Mouse (Mus musculus): ENCODE results near the gene Nme3.
A peak's percentile ranks its signal among the peaks of the same experiment; 100 is the strongest.

Nme3 gene

GRCm38 (mm10) chr17:24856589-24856988 is 39.7 kb upstream of the Nme3 start:
- Histone ChIP-seq H3K27me3 (ENCODE audit: insufficient read depth, low read length) (peaks cover 2% of the 10 kb centered on the region), H3K4me3 (replicated peaks; ENCODE audit: low read length) (no peak overlapping the region), H3K9me3 (ENCODE audit: low read length) (no peaks in the 10 kb centered on the region), H3K4me1 (replicated peaks; ENCODE audit: low read depth, low read length) (peaks cover 26% of the 10 kb centered on the region), H3K36me3 (ENCODE audit: insufficient read depth, low read length) (peaks cover 67% of the 10 kb centered on the region)
- TF ChIP-seq CTCF (conservative IDR thresholded peaks at IDR 0.05; ENCODE audit: low read length), result no peak
- TF ChIP-seq NANOG (IDR thresholded peaks at IDR 0.05; ENCODE audit: borderline replicate concordance, low read length), result no peak
- no peak for TF ChIP-seq POU5F1 (IDR thresholded peaks at IDR 0.05; ENCODE audit: borderline replicate concordance, low read length)

- no peak overlapping the region for H3K4me3 ChIP-seq (replicated peaks; ENCODE audit: low read length)
- no peak for TF ChIP-seq POU5F1 (IDR thresholded peaks at IDR 0.05; ENCODE audit: borderline replicate concordance, low read length)
- no peak for TF ChIP-seq NANOG (IDR thresholded peaks at IDR 0.05; ENCODE audit: borderline replicate concordance, low read length)
- TF ChIP-seq CTCF (conservative IDR thresholded peaks at IDR 0.05; ENCODE audit: low read length), result no peak
- H3K36me3 ChIP-seq (ENCODE audit: insufficient read depth, low read length), result peaks cover 76% of the 10 kb centered on the region
- H3K27me3 ChIP-seq (ENCODE audit: insufficient read depth, low read length), result no peaks in the 10 kb centered on the region
- peaks cover 23% of the 10 kb centered on the region for H3K4me1 ChIP-seq (replicated peaks; ENCODE audit: low read depth, low read length)
- no peaks in the 10 kb centered on the region for H3K9me3 ChIP-seq (ENCODE audit: low read length)
Measured at GRCm38 (mm10) chr17:24857831-24858470, 38.3 kb upstream of the Nme3 start.

GRCm38 (mm10) chr17:24858967-24859366 is 37.3 kb upstream of the Nme3 start:
- Histone ChIP-seq H3K4me3 (replicated peaks; ENCODE audit: low read length) (no peak overlapping the region), H3K27me3 (ENCODE audit: insufficient read depth, low read length) (no peaks in the 10 kb centered on the region), H3K4me1 (replicated peaks; ENCODE audit: low read depth, low read length) (peaks cover 26% of the 10 kb centered on the region), H3K9me3 (ENCODE audit: low read length) (no peaks in the 10 kb centered on the region), H3K36me3 (ENCODE audit: insufficient read depth, low read length) (peaks cover 77% of the 10 kb centered on the region)
- TF ChIP-seq POU5F1 (IDR thresholded peaks at IDR 0.05; ENCODE audit: borderline replicate concordance, low read length) (no peak), CTCF (conservative IDR thresholded peaks at IDR 0.05; ENCODE audit: low read length) (no peak), NANOG (IDR thresholded peaks at IDR 0.05; ENCODE audit: borderline replicate concordance, low read length) (no peak)

- no peak for TF ChIP-seq CTCF (conservative IDR thresholded peaks at IDR 0.05; ENCODE audit: low read length)
- TF ChIP-seq POU5F1 (IDR thresholded peaks at IDR 0.05; ENCODE audit: borderline replicate concordance, low read length), result no peak
- no peak for TF ChIP-seq NANOG (IDR thresholded peaks at IDR 0.05; ENCODE audit: borderline replicate concordance, low read length)
- no peak overlapping the region for H3K4me3 ChIP-seq (replicated peaks; ENCODE audit: low read length)
- peaks cover 32% of the 10 kb centered on the region for H3K4me1 ChIP-seq (replicated peaks; ENCODE audit: low read depth, low read length)
- peaks cover 85% of the 10 kb centered on the region for H3K36me3 ChIP-seq (ENCODE audit: insufficient read depth, low read length)
- no peaks in the 10 kb centered on the region for H3K9me3 ChIP-seq (ENCODE audit: low read length)
- H3K27me3 ChIP-seq (ENCODE audit: insufficient read depth, low read length), result no peaks in the 10 kb centered on the region
Measured at GRCm38 (mm10) chr17:24860076-24860475, 36.2 kb upstream of the Nme3 start.

- peaks cover 26% of the 10 kb centered on the region for H3K4me1 ChIP-seq (replicated peaks; ENCODE audit: low read depth, low read length)
- TF ChIP-seq POU5F1 (IDR thresholded peaks at IDR 0.05; ENCODE audit: borderline replicate concordance, low read length), result no peak
- no peak for TF ChIP-seq NANOG (IDR thresholded peaks at IDR 0.05; ENCODE audit: borderline replicate concordance, low read length)
- no peak for TF ChIP-seq CTCF (conservative IDR thresholded peaks at IDR 0.05; ENCODE audit: low read length)
- H3K9me3 ChIP-seq (ENCODE audit: low read length), result no peaks in the 10 kb centered on the region
- no peak overlapping the region for H3K4me3 ChIP-seq (replicated peaks; ENCODE audit: low read length)
- H3K36me3 ChIP-seq (ENCODE audit: insufficient read depth, low read length), result peaks cover 85% of the 10 kb centered on the region
- H3K27me3 ChIP-seq (ENCODE audit: insufficient read depth, low read length), result no peaks in the 10 kb centered on the region
Measured at GRCm38 (mm10) chr17:24861785-24862184, 34.5 kb upstream of the Nme3 start.

GRCm38 (mm10) chr17:24865776-24866175 is 30.5 kb upstream of the Nme3 start, which contains the start of gene Igfals:
Gene Igfals, plus strand, starts transcription at chr17:24865997.
- TF ChIP-seq POU5F1 (IDR thresholded peaks at IDR 0.05; ENCODE audit: borderline replicate concordance, low read length), result no peak
- no peak for TF ChIP-seq NANOG (IDR thresholded peaks at IDR 0.05; ENCODE audit: borderline replicate concordance, low read length)
- no peak for TF ChIP-seq CTCF (conservative IDR thresholded peaks at IDR 0.05; ENCODE audit: low read length)
- H3K4me1 ChIP-seq (replicated peaks; ENCODE audit: low read depth, low read length), result peaks cover 24% of the 10 kb centered on the region

GRCm38 (mm10) chr17:24867914-24868313 is 28.4 kb upstream of the Nme3 start:
- H3K4me1 ChIP-seq (replicated peaks; ENCODE audit: low read depth, low read length), result peaks cover 43% of the 10 kb centered on the region
- TF ChIP-seq CTCF (conservative IDR thresholded peaks at IDR 0.05; ENCODE audit: low read length), result no peak
- TF ChIP-seq POU5F1 (IDR thresholded peaks at IDR 0.05; ENCODE audit: borderline replicate concordance, low read length), result no peak
- TF ChIP-seq NANOG (IDR thresholded peaks at IDR 0.05; ENCODE audit: borderline replicate concordance, low read length), result no peak
- peaks cover 54% of the 10 kb centered on the region for H3K36me3 ChIP-seq (ENCODE audit: insufficient read depth, low read length)
- H3K4me3 ChIP-seq (replicated peaks; ENCODE audit: low read length), result no peak overlapping the region
- H3K27me3 ChIP-seq (ENCODE audit: insufficient read depth, low read length), result no peaks in the 10 kb centered on the region
- no peaks in the 10 kb centered on the region for H3K9me3 ChIP-seq (ENCODE audit: low read length)

More at GRCm38 (mm10) chr17:24865776-24866175, 30.5 kb upstream of the Nme3 start, which contains the start of gene Igfals:
- Histone ChIP-seq H3K4me3 (replicated peaks; ENCODE audit: low read length) (no peak within 1 kb of the TSS), H3K27me3 (ENCODE audit: insufficient read depth, low read length) (no peaks in the 10 kb centered on the region), H3K9me3 (ENCODE audit: low read length) (no peaks in the 10 kb centered on the region), H3K36me3 (ENCODE audit: insufficient read depth, low read length) (peaks cover 75% of the 10 kb centered on the region)

GRCm38 (mm10) chr17:24873695-24874404 is 22.4 kb upstream of the Nme3 start:
- Histone ChIP-seq H3K4me1 (replicated peaks; ENCODE audit: low read depth, low read length) (peaks cover 84% of the 10 kb centered on the region), H3K36me3 (ENCODE audit: insufficient read depth, low read length) (peaks cover 6% of the 10 kb centered on the region; the same call in 1 of the 2 replicates), H3K4me3 (replicated peaks; ENCODE audit: low read length) (peak overlapping the region; percentile 52), H3K27me3 (ENCODE audit: insufficient read depth, low read length) (no peaks in the 10 kb centered on the region), H3K9me3 (ENCODE audit: low read length) (no peaks in the 10 kb centered on the region)
- TF ChIP-seq CTCF (conservative IDR thresholded peaks at IDR 0.05; ENCODE audit: low read length) (no peak), POU5F1 (IDR thresholded peaks at IDR 0.05; ENCODE audit: borderline replicate concordance, low read length) (no peak), NANOG (IDR thresholded peaks at IDR 0.05; ENCODE audit: borderline replicate concordance, low read length) (no peak)
